Mouse (Mus musculus): Measurements from ENCODE around the gene Gm49320. TPM values are rescaled to one million over a fixed set of nuclear protein-coding genes. Genes with fewer than 3 reads are reported as not detected.

Gm49320 gene
- total and polyA plus RNA-seq, 3 experiments, result 0.24 to 3.8 TPM; not detected in 1

- Histone ChIP-seq H3K4me3 (ENCODE audit: low read depth, low read length) (no peak overlapping the region), H3K4me1 (ENCODE audit: insufficient read depth, low read depth, low read length) (peaks cover 51% of the 10 kb centered on the region), H3K9me3 (replicated peaks) (no peaks in the 10 kb centered on the region), H3K36me3 (replicated peaks) (peaks cover 73% of the 10 kb centered on the region), H3K27me3 (ENCODE audit: insufficient read depth, low read length) (no peaks in the 10 kb centered on the region)
- no peak for TF ChIP-seq CTCF (IDR thresholded peaks at IDR 0.05; ENCODE audit: low read depth, low read length)
- no peak for TF ChIP-seq POLR2AphosphoS5 (IDR thresholded peaks at IDR 0.05; ENCODE audit: insufficient replicate concordance, low read depth, low read length)
- no peak for TF ChIP-seq GATA2 (IDR thresholded peaks at IDR 0.05; ENCODE audit: borderline replicate concordance, low read depth, low read length)
- TF ChIP-seq GATA1 (IDR thresholded peaks at IDR 0.05; ENCODE audit: borderline replicate concordance, low read length), result no peak
- TF ChIP-seq TAL1 (conservative IDR thresholded peaks at IDR 0.05; ENCODE audit: low read depth, low read length), result no peak
- ATAC-seq (ENCODE audit: extremely low read depth, insufficient number of reproducible peaks, low FRiP score, poor library complexity, severe bottlenecking) (no peak), DNase-seq (ENCODE audit: low spot score) (no peak)
Measured at GRCm38 (mm10) chr8:4256911-4257310, 18.2 kb downstream of the Gm49320 start.

DNA sequence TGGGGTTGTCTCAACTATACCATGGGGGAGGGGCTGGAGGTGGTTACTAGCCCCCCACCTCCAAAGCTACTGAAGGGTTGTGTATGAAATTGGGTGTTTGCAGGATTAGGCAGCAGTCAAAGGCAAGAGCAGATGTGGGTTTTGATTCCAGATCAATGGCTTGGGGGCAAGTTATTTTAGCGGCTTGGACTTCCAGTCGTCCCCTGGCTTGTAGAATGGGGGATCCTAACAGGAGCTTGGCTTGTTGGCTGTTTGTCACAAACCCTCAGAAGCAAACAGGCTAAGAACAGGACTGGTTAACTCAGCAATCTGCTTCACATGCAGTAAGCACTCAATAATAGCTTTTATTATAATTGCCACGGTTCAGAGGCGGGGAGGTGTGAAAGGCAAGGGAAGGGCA is 18.7 kb downstream of the Gm49320 start:
- DNase-seq (ENCODE audit: low spot score), result no peak
- Histone ChIP-seq H3K36me3 (replicated peaks) (peaks cover 77% of the 10 kb centered on the region), H3K4me1 (ENCODE audit: insufficient read depth, low read depth, low read length) (peaks cover 46% of the 10 kb centered on the region), H3K4me3 (ENCODE audit: low read depth, low read length) (no peak overlapping the region), H3K9me3 (replicated peaks) (no peaks in the 10 kb centered on the region), H3K27me3 (ENCODE audit: insufficient read depth, low read length) (no peaks in the 10 kb centered on the region)
- no peak for ATAC-seq (ENCODE audit: extremely low read depth, insufficient number of reproducible peaks, low FRiP score, poor library complexity, severe bottlenecking)
- TF ChIP-seq TAL1 (conservative IDR thresholded peaks at IDR 0.05; ENCODE audit: low read depth, low read length), result no peak
- no peak for TF ChIP-seq POLR2AphosphoS5 (IDR thresholded peaks at IDR 0.05; ENCODE audit: insufficient replicate concordance, low read depth, low read length)
- no peak for TF ChIP-seq GATA1 (IDR thresholded peaks at IDR 0.05; ENCODE audit: borderline replicate concordance, low read length)
- TF ChIP-seq CTCF (IDR thresholded peaks at IDR 0.05; ENCODE audit: low read depth, low read length), result no peak
- no peak for TF ChIP-seq GATA2 (IDR thresholded peaks at IDR 0.05; ENCODE audit: borderline replicate concordance, low read depth, low read length)

DNA sequence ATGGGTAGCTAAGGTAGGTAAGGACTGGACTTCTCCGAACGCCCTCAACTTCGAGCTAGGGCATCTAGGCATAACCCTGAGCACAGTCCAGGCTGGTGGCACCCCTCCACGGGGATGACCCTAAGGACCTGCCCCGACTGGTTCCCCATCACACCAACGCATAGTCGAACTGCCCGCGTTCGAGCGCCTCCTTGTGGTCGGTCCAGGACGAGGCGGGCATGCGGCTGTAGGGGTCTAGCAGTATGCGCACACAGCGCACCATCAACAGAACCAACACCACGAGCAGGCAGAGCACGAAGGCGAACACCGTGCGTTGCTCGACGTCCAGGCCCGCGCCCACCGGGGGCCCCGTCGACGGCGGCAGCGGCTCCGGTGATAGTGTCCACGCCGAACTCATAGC is 19.6 kb downstream of the Gm49320 start:
- DNase-seq (ENCODE audit: low spot score), result peak; percentile 53
- H3K36me3 ChIP-seq (replicated peaks), result peaks cover 86% of the 10 kb centered on the region

DNA sequence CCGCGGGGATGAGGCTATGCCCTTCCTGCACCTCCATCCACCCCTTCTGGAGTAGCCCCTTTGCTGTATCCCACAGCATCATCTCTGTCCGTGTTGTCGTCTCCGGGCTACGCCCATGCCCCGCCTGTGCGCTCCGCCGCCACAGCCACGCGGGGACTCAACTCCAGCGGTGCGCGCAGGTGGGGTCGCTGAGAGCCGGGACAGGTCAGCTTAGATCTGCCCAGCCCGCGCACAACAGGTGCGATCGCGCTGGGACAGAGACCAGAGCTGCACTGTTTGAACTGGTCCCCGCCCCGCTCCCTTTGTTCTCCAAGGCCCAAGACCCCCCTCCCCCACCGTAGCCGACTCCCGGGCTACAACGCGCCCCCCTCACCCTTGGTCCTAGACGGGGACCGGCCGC is 20.0 kb downstream of the Gm49320 start:
- Histone ChIP-seq H3K4me3 (ENCODE audit: low read depth, low read length) (peak overlapping the region; percentile 73), H3K4me1 (ENCODE audit: insufficient read depth, low read depth, low read length) (peaks cover 39% of the 10 kb centered on the region), H3K9me3 (replicated peaks) (no peaks in the 10 kb centered on the region), H3K36me3 (replicated peaks) (peaks cover 90% of the 10 kb centered on the region), H3K27me3 (ENCODE audit: insufficient read depth, low read length) (no peaks in the 10 kb centered on the region)
- peak; percentile 27 for DNase-seq (ENCODE audit: low spot score)
- ATAC-seq (ENCODE audit: extremely low read depth, insufficient number of reproducible peaks, low FRiP score, poor library complexity, severe bottlenecking), result no peak
- TF ChIP-seq TAL1 (conservative IDR thresholded peaks at IDR 0.05; ENCODE audit: low read depth, low read length) (no peak), GATA1 (IDR thresholded peaks at IDR 0.05; ENCODE audit: borderline replicate concordance, low read length) (no peak), POLR2AphosphoS5 (IDR thresholded peaks at IDR 0.05; ENCODE audit: insufficient replicate concordance, low read depth, low read length) (no peak), GATA2 (IDR thresholded peaks at IDR 0.05; ENCODE audit: borderline replicate concordance, low read depth, low read length) (no peak), CTCF (IDR thresholded peaks at IDR 0.05; ENCODE audit: low read depth, low read length) (no peak)

More for the DNA sequence above, 19.6 kb downstream of the Gm49320 start:
- peaks cover 42% of the 10 kb centered on the region for H3K4me1 ChIP-seq (ENCODE audit: insufficient read depth, low read depth, low read length)
- TF ChIP-seq CTCF (IDR thresholded peaks at IDR 0.05; ENCODE audit: low read depth, low read length), result peak; percentile 90
- TF ChIP-seq GATA1 (IDR thresholded peaks at IDR 0.05; ENCODE audit: borderline replicate concordance, low read length), result no peak
- no peak for TF ChIP-seq POLR2AphosphoS5 (IDR thresholded peaks at IDR 0.05; ENCODE audit: insufficient replicate concordance, low read depth, low read length)
- TF ChIP-seq GATA2 (IDR thresholded peaks at IDR 0.05; ENCODE audit: borderline replicate concordance, low read depth, low read length), result no peak
- TF ChIP-seq TAL1 (conservative IDR thresholded peaks at IDR 0.05; ENCODE audit: low read depth, low read length), result no peak
- ATAC-seq (ENCODE audit: extremely low read depth, insufficient number of reproducible peaks, low FRiP score, poor library complexity, severe bottlenecking), result peak; percentile 25; the same call in 1 of the 2 replicates
- H3K9me3 ChIP-seq (replicated peaks), result no peaks in the 10 kb centered on the region
- H3K4me3 ChIP-seq (ENCODE audit: low read depth, low read length), result peak overlapping the region; percentile 73
- H3K27me3 ChIP-seq (ENCODE audit: insufficient read depth, low read length), result no peaks in the 10 kb centered on the region

DNA sequence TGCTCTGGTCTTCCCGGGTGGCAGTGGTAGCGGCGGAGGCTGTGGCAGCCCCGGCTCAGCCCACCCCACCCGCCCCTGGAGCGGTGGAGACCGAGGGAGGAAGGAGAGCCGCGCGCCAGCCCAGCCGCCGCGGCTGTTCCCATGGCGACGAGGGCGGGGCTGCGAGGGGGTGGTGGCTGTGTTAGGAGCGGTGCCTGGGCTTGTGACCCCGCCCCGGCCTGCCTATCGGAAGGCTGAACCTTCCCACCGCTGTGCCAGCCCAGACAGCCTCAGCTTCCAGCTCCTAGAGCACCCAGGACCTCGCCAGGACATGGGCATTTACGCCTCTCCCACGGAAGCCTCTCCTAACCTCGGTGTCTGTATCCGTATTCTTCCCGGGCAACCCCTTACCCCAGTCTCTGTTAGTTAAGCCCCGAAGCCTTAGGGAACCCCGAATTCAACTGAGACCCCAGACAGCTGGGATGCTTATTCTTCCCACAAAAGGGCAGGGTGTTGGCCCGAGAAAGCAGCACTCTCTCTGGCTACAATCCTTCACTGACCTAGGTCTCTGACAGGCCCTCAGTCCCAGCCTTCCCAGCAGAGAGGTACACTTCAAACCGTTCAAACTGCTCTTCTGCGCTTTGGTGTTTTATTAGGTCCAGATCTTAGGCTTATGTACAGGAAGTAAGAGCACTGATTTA is 20.6 kb downstream of the Gm49320 start, which contains the start of gene Ctxn1:
Ctxn1 (minus strand) TSS at position 150 of the 680 bp plus-strand sequence.
- peak; percentile 93 for ATAC-seq (ENCODE audit: extremely low read depth, insufficient number of reproducible peaks, low FRiP score, poor library complexity, severe bottlenecking)
- Histone ChIP-seq H3K27me3 (ENCODE audit: insufficient read depth, low read length) (no peaks in the 10 kb centered on the region), H3K4me1 (ENCODE audit: insufficient read depth, low read depth, low read length) (peaks cover 34% of the 10 kb centered on the region), H3K9me3 (replicated peaks) (no peaks in the 10 kb centered on the region), H3K36me3 (replicated peaks) (peaks cover 93% of the 10 kb centered on the region), H3K4me3 (ENCODE audit: low read depth, low read length) (peak within 1 kb of the TSS; percentile 73)
- peak; percentile 87 for DNase-seq (ENCODE audit: low spot score)
- TF ChIP-seq GATA2 (IDR thresholded peaks at IDR 0.05; ENCODE audit: borderline replicate concordance, low read depth, low read length) (no peak), POLR2AphosphoS5 (IDR thresholded peaks at IDR 0.05; ENCODE audit: insufficient replicate concordance, low read depth, low read length) (no peak), CTCF (IDR thresholded peaks at IDR 0.05; ENCODE audit: low read depth, low read length) (no peak), TAL1 (conservative IDR thresholded peaks at IDR 0.05; ENCODE audit: low read depth, low read length) (no peak), GATA1 (IDR thresholded peaks at IDR 0.05; ENCODE audit: borderline replicate concordance, low read length) (no peak)

GRCm38 (mm10) chr8:4259805-4260170 is 21.1 kb downstream of the Gm49320 start:
- no peak for DNase-seq (ENCODE audit: low spot score)

More at GRCm38 (mm10) chr8:4259805-4260170, 21.1 kb downstream of the Gm49320 start:
- Histone ChIP-seq H3K9me3 (replicated peaks) (no peaks in the 10 kb centered on the region), H3K36me3 (replicated peaks) (peaks cover 93% of the 10 kb centered on the region), H3K27me3 (ENCODE audit: insufficient read depth, low read length) (no peaks in the 10 kb centered on the region), H3K4me1 (ENCODE audit: insufficient read depth, low read depth, low read length) (peaks cover 32% of the 10 kb centered on the region), H3K4me3 (ENCODE audit: low read depth, low read length) (no peak overlapping the region; the same call in 1 of the 2 replicates)
- ATAC-seq (ENCODE audit: extremely low read depth, insufficient number of reproducible peaks, low FRiP score, poor library complexity, severe bottlenecking), result no peak
- TF ChIP-seq TAL1 (conservative IDR thresholded peaks at IDR 0.05; ENCODE audit: low read depth, low read length) (no peak), GATA2 (IDR thresholded peaks at IDR 0.05; ENCODE audit: borderline replicate concordance, low read depth, low read length) (no peak), CTCF (IDR thresholded peaks at IDR 0.05; ENCODE audit: low read depth, low read length) (no peak), GATA1 (IDR thresholded peaks at IDR 0.05; ENCODE audit: borderline replicate concordance, low read length) (no peak), POLR2AphosphoS5 (IDR thresholded peaks at IDR 0.05; ENCODE audit: insufficient replicate concordance, low read depth, low read length) (no peak)
